Mouse (Mus musculus) regulatory T cell (primary cell): ENCODE measurements around the gene E130308A19Rik.

Experiments
- in situ Hi-C: fragments of 300-600 bp; cut with MboI, MseI; formaldehyde crosslinking; loops from one replicate; pipeline ENCODE4 v1.15.1; 2025; ENCODE audit warnings: high pct_unique_total_duplicates

Gene E130308A19Rik

GRCm38 (mm10) chr4:59682950-59683349, 56.9 kb downstream of the E130308A19Rik start:
- in situ Hi-C loops = no loop called here

GRCm38 (mm10) chr4:59684306-59684705, 58.3 kb downstream of the E130308A19Rik start:
- in situ Hi-C loops = no loop called here

- in situ Hi-C loops = no loop called here
Observed at GRCm38 (mm10) chr4:59686716-59687115, 60.7 kb downstream of the E130308A19Rik start.

GRCm38 (mm10) chr4:59689055-59689454, 63.0 kb downstream of the E130308A19Rik start:
- in situ Hi-C loops = no loop called here

- in situ Hi-C loops = no loop called here
Observed at GRCm38 (mm10) chr4:59690145-59690544, 64.1 kb downstream of the E130308A19Rik start.

GRCm38 (mm10) chr4:59696846-59697245, 70.8 kb downstream of the E130308A19Rik start:
- in situ Hi-C loops = no loop called here

- in situ Hi-C loops = no loop called here
Observed at GRCm38 (mm10) chr4:59697869-59698268, 71.9 kb downstream of the E130308A19Rik start.

- in situ Hi-C loops = no loop called here
Observed at GRCm38 (mm10) chr4:59699014-59699792, 73.2 kb downstream of the E130308A19Rik start.

GRCm38 (mm10) chr4:59709321-59709720, 83.3 kb downstream of the E130308A19Rik start:
- in situ Hi-C loops = no loop called here

- in situ Hi-C loops = no loop called here
Observed at GRCm38 (mm10) chr4:59710736-59711389, 84.9 kb downstream of the E130308A19Rik start.

GRCm38 (mm10) chr4:59712451-59712850, 86.4 kb downstream of the E130308A19Rik start:
- in situ Hi-C loops = no loop called here

GRCm38 (mm10) chr4:59712955-59713354, 86.9 kb downstream of the E130308A19Rik start:
- in situ Hi-C loops = no loop called here

- in situ Hi-C loops = no loop called here
Observed at GRCm38 (mm10) chr4:59714472-59714871, 88.5 kb downstream of the E130308A19Rik start.

- in situ Hi-C loops = no loop called here
Observed at GRCm38 (mm10) chr4:59714926-59715325, 88.9 kb downstream of the E130308A19Rik start.

- in situ Hi-C loops = no loop called here
Observed at GRCm38 (mm10) chr4:59715531-59715930, 89.5 kb downstream of the E130308A19Rik start.

- in situ Hi-C loops = no loop called here
Observed at GRCm38 (mm10) chr4:59717349-59717748, 91.3 kb downstream of the E130308A19Rik start.

GRCm38 (mm10) chr4:59718542-59718941, 92.5 kb downstream of the E130308A19Rik start:
- in situ Hi-C loops = no loop called here

GRCm38 (mm10) chr4:59719481-59720355, 93.7 kb downstream of the E130308A19Rik start:
- in situ Hi-C loops = no loop called here

- in situ Hi-C loops = no loop called here
Observed at GRCm38 (mm10) chr4:59721811-59722210, 95.8 kb downstream of the E130308A19Rik start.

GRCm38 (mm10) chr4:59725579-59725978, 99.6 kb downstream of the E130308A19Rik start:
- in situ Hi-C loops = no loop called here

GRCm38 (mm10) chr4:59726501-59726900, 100.5 kb downstream of the E130308A19Rik start:
- in situ Hi-C loops = no loop called here
